Mouse (Mus musculus) kidney, adult 18-20 months (tissue): ENCODE measurements around the gene Scrn1.

Source experiments
- DNase-seq: peaks from one replicate; pipeline ENCODE4 v3.0.0; 2021

Gene Scrn1

DNA sequence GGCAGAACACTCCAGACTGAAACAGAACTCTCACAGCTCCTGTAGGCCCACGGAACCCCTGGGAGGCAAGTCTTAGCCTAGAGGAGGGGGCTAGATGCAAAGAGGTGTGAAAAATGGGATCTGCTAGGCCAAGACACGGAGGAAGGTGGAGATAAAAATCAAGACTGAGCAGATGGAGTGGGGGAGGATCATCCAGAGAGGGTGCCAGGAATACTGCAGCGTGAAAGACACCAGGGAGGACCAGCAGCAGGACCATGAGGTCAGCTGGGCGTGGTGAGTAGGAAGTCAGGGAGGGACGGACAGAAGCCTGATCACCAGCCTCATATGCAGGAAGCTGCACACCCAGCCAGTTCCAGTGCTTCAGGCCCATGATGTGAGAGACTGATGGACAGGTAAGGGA is 47.5 kb downstream of the Scrn1 start:
- no peak for DNase-seq

DNA sequence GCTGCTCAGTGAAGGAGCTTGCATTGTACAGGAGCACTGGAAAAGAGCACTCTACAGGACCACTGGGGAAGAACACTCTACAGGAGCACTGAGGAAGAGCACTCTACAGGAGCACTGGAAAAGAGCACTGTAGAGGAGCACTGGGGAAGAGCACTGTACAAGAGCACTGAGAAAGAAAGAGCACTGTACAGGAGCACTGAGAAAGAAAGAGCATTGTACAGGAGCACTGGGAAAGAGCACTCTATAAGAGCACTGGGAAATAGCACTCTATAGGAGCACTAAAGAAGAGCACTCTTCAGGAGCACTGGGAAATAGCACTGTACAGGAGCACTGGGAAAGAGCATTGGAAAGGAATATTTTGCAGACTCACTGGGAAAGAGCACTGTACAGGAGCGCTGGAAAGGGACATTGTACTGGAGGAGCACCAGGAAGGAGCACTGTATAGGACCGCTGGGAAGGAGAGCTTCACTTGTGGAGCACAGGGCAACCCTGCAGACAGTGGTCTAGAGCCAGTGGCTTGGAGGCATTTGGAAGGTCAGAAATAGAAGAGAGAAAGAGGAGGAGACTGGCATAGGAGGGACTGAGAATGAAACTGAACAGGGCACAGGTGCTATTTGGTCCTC is 49.7 kb downstream of the Scrn1 start:
- DNase-seq: no peak

DNA sequence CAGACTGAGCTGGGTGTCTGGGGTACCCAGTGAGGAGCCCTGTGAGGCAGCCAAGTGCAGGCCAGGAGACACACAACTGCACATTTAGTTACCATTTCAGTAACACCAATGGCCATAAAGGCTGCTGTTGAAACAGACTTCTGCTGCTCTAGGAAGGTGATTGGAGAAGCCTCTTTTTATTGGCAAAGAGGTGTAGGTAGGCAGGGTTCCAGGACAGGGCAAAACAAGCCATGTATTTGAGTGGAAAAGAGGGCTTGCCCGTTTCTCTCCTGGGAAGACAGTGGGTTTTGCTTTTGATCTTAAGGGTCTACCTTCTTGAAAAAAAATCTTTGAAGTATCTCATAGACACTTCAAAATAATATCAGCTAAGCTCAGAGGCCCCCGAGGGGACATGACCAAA is 54.0 kb downstream of the Scrn1 start:
- DNase-seq: no peak

DNA sequence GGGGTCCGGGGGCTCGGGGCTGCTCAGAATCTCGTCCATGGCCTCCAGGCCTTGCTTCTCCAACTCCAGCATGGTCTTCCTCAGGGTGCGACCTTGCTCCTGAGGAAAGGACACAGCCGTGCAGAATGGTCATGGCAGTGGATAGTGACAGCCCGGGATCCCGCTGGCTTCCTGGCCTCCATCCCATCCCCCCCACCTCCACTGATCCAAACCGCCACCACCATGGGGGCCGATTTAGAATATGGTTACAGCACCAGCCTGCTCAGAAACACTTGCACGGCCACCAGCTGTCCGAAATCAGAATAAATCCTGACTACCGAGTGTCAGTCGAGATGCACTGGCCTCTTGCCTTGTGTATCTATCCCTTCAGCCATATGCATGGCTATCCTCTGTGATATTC is 57.0 kb downstream of the Scrn1 start:
- no peak for DNase-seq

DNA sequence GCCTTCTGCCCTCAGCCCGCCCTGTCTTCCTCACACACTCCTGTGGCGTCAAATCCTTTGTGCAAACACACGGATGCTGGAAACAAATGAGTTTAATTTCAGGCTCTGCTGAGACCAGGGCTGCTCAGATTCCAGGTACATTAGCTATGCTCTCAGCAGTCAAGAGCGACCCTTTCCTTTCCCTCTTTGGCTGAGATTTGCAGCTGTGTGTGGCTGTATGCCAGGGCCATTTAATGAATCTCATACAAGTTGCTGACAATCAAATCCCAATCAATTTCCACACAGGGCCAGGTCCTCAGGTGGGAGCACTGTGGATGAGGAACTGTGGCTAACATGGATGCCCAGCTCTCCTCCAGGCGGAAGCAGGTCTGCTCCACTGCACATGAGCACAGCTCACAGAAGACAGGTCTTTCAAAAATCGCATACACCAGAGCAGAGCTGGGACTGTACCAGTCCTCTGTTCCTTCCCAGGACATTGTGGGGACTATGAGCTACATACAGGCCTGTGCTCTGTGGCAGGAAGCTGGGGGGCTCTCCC is 58.0 kb downstream of the Scrn1 start:
- no peak for DNase-seq

DNA sequence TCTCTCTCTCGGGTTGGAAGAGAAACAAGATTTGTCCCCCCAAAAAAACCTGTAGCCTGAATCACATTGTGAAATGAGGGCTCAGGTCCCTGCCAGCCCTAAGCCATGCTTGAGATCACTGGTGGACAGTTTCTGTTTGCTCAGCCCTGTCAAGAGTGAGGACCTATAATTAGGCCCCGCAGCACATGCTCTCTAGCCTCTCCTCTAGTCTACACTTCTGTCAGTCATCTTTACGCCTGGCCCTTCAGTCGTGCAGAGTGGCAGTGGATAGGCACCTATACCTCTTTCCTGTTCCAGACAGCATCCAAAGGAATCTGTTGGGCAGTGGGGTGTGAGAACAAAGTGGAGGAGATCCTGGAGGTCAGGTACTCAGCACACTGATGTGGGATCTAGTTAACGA is 58.5 kb downstream of the Scrn1 start:
- no peak for DNase-seq

DNA sequence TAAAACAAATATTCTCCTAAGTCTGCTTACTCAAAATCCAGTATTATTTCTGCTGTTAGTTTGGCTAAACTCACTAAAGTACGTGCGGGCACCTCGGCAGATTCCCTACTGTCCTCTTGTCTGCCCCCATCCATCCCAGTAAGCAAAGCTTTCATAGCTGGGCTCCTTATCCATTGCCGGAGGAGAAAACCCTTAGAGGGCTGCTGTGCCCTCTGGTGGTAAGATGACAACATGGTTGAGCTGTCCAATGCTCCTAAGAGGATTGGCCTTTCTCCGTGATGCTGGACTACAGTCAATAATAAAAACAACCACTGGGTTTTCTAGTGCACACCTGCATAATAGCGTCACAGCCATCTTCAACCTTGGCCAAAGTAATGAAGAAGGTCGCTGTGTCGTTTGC is 59.3 kb downstream of the Scrn1 start:
- DNase-seq: peak; percentile 39

DNA sequence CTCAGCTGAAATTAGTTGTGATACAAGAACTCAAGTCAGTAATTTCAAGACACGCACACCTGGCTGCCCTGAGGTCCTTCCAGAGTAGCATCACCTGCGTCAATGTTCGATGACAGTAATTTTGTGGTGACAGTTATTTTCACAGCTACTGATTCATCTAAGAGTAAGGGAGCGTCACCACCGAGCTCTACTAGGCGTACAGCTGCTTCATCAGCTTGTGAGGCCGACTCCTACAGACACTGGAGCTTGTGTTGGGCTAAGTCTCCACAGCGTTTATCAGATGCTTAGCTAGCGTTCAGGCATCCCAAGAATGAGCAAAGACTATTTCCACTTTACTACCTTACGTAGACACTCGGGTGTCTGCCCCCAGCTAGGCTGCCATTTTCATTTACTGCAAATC is 60.0 kb downstream of the Scrn1 start:
- DNase-seq: no peak

DNA sequence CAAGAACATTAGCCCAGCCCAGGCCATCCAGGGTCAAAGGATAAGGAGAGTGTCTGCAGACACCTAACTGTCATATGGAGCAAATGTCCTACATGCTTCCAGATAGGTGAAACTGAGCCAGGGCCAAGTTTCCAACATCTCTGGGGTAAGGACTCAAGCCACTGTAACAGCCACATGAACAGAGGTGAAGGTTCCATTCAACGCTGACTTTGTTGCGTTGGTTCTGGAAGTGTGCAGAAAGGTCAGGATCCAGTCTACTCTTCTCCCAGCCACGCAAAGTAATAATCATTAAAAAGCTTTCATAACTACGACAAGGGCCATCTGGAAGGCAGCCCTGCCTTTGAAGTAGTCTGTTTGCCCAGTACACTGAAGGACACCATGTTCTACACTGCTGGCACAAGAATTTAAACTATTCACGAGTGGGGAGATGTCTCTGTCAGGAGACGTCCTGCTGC is 63.6 kb downstream of the Scrn1 start:
- no peak for DNase-seq

DNA sequence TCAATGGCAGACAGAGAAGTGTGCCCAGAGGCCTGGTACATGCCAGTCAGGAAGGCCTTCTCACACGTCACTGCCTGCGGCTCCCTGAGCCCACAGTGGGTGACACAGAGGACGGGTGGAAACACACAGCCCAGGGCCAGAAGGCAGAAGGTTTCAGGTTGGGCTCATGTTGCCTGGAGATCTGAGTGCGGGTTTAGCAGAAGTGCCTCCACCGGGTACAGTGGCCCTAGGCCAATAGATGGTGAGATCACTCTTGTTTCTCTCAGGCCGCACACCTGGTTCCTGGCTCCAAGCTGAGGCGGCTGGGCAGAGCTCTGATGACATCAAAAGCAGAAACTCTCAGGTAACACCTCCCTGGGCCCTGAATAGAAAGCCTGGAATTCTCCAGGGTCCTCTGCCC is 70.1 kb downstream of the Scrn1 start:
- DNase-seq: no peak

DNA sequence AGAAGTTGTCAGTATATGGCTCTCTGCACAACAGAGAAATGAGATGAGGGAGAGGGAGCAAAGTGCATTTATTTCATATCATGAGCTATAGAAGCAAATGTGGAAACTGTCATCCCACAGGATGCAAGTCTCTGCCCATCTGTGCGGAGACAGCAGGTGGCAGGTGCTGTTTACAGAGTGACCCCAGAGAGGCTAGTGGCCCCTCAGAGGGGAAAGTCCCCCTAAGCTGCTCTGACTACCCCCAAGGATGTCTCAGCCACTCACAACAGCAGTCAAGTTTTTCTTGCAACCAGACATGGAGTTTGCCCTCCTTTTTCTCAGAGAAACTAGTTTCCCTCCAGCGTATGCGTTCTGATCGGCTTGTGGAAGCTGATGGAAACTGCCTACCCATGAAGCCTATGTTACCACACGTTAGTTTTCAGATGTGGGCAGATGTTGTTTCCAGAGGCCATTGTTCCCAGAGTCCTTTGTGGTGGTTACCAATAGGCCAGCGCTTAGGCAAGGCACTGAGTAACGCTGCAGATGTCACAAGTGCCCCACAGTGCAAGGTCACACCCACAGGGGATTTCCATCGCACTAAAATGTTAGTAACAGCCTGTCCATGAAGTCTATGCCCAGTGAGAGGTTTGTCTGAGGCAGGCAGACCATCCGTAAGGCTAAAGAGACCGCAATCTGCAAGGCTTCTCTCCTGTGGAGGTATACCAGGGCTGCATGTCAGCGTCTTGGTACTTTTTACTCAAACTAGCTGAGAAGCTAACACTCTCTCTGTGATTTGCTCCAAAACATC is 71.5 kb downstream of the Scrn1 start:
- DNase-seq: no peak

DNA sequence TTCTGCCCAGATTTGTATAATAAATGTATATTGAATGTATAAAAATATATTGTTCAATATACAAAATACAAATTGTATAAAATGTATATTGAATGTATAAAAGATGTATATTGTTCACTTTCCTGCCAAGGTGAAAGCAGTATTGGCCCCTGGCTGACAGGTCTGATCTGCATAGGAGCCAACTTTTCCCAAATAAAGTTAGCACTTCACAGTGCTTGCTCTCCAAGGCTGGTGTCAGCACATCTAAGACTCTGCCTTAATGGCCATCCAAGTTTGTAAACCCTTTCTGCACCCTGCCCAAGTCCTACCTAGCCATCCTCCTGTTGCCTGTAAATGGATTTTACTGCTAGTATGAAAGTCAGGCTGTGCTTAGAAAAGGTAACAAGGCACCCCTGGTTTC is 72.2 kb downstream of the Scrn1 start:
- DNase-seq: no peak

DNA sequence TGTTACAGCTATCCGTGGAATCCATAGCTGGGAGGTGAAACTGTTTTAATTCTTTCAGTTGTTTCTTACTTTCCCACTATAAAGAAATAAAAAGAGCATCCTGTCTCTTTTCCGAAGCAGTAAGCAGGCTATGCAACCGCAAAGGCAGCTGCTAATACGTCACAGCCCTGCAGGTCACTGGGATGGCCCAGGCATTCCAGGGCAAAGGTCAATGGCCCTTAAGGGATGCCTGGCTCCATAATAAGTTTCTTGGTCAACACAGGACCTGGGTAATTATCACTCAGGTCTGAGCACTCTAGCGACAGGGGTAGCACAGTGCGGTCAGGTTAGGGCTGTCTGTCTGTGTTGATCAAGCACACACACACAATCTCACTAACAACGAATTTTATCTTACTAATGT is 75.2 kb downstream of the Scrn1 start:
- no peak for DNase-seq

DNA sequence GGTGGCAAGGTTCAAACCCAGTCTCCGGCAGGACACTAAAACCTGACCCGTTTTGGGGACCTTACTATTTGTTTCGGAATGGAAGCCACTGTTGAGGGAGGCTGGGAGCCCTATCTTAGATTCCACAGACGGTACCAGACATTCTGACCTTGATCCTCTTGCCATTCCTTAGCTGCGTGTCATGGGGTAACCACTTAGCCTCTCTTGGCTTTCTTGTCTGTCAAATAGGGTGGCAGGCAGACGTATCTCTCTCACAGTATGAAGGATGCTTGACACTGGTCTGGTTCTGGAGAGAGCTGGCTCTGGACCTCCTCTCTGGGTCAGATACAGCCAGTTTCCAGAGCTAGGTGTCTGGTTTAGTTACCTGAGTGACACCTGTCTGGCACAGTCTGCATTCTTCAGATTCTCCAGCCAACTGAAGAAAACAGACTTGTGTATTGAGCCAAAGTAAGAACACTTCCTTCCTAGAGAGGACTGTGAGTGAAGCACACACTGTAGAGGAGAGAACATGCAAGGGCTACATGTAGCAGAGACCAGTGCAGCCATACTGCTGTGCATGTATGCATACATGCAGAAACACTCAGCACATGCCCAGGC is 80.2 kb downstream of the Scrn1 start:
- no peak for DNase-seq

DNA sequence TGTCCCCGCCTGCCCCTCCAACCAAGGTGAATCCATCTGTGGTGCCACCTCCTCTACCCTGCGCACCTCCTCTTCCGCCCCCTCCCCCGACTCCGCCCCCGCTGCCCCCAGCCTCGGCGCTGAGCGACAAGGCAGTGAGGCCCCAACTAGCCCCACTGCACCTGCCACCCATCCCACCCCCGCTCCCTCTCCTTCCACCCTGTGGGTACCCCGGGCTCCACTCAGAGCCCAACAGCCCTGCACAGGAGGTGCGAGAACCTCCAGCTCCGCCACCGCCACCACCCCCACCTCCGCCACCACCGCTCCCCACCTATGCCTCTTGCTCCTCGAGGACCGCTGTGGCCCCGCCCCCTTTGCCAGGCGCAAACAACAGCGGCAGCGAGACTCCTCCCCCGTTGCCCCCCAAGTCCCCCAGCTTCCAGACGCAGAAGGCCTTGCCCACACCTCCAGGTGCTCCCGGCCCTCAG is 80.8 kb downstream of the Scrn1 start:
- no peak for DNase-seq

DNA sequence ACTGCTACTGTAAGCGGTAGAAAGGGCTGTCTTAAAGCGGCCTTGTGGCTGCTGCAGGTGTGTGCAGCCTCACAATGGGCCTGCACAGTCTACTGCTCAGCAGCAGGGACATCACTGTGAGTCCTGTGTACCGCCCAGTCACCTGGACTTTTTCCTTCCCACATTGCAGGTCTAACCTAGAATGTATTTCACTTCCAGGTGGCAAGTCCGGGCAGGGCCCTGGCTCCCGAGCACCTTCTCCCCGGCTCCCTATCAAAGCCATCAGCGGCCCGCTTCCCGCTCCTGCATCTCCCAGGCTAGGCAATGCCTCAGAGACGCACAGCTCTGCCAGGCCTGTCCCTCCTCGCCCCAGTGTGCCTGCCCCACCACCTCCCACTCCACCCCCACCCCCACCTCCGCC is 81.3 kb downstream of the Scrn1 start:
- DNase-seq: no peak

DNA sequence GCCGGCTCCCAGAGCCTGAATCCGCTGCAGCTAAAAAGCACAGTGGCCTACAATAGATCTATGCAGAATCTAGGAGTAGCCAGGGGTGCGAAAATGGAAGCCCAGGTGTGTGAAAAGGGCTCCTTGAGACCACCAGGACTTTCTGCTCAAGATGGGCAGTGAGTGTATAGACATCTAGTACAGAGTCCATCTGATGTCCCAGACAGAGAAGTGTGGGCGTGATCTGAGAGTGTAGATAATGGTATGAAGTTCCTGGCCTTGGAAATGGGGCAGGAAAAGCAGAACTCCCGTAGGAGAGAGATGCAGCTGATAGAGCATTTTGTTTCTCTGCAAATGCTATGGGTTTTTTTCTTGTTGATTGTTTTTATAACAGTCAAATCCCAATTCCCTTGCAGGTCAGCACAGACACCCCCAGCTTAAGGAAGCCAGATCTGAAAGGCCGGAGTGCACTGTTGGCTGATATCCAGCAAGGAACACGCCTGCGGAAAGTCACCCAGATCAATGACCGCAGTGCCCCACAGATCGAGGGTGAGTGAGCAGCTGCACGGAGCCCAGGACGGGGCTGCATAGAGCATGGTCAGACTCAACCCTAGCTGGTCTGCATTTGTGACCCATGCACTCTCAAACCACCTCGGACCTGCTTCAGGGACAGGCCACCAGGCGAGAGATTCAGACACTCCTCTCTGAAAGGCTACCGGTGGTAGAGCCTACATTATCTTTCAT is 84.7 kb downstream of the Scrn1 start:
- no peak for DNase-seq

DNA sequence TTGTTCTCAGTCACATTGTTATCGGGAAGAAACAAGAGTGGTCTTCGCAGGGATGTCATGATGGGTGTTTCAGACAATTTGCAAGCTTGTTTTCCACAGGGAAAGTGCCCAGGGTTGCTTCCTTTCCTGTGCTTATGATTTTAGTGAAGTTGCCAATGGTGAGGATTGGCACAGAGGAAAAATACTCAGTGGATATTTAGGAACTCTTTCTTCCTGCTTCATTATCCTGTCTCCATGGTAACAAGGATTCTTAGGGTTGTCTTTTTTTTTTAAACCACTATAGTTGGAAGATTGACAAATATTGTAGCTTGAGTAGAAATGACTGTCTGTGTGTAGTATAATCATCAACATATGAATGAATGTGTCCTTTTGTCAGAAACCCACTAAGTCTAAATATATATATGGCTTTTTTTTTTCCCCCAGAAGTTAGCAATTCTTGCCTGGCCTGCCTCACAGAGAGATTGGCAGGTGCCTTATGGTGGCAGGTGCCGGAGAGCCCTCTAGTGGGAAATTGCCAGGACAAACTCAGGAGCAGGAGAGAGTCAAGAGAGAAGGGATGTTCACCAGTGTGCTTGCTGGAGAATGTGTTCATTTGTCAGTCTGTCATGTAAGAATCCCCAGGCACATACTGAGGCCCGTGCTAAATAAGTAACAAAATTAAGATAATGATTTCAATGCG is 87.5 kb downstream of the Scrn1 start:
- peak; percentile 31 for DNase-seq

DNA sequence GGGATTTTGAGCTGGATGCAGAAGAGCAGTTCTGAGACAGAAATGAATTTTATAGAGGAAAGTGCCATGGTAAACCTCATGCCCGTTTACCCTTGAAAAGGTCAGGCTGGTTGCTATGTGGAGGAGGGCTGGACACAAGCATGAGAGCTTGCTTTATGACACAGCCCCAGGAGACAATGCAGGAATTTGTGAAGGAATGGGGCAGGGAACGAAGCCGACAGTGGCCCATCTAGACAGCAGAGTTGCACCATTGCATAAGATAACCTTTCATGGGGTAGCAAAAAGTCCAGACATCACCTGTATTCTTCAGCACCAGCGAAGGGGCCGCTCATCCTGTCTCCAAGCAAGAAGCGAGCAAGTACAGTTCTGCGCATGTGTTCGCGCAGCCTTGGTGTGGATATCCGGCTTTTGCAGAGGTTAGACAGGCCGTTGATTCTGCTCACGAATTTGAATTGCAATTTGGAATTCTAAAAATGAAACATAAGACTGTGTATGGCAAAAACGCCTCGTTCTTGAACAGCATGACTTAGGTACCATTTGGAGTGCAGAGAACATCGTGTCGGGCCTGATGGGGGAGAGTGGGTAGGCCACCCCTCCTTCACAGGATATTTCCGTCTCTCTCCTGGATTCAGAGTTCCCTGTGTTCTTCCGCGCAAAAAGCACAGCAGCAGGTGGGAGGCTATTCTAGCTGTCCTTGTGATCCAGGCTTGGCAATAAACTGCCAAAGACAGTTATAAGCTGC is 90.2 kb downstream of the Scrn1 start:
- no peak for DNase-seq

DNA sequence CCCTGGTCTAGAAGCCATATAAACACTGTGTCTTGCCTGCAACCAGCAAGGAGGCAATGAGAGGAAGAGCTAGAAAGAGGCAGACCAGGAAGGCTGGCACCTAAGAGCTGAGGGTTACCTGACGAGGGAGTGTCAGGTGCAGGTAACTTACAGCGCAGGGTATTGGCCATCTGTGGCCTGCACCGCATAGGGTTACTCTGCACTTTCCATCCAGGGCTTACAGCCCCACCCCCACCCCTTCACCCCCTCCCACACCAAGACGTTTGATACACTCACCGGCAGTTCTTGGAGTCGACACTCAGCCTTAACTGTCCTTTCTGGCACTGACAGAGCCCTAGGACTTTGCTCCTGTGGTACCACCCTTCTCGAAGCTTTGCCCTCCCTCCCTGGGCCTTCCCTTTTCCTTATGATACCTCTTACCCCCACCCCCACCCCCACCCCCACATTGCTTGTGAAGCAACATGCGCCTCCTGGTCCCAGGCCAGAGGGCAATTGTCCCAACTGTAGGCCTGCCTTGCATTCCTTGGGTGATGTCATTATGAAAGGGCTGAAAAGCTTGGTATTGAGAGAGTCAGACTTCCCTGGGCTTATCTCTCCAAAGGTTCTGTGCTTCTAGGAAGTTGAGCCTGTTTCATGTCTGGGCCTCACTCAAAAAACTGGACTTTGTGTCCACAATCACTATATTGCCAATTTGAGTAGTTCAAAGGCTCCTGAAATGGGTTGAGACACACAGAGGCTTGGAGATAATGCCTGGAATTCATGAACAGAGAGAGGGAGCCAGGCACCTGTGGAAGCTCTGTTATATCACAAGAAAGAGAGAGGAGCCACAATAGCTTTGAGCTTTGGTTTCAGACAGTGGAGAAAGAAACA is 93.2 kb downstream of the Scrn1 start:
- DNase-seq: no peak

DNA sequence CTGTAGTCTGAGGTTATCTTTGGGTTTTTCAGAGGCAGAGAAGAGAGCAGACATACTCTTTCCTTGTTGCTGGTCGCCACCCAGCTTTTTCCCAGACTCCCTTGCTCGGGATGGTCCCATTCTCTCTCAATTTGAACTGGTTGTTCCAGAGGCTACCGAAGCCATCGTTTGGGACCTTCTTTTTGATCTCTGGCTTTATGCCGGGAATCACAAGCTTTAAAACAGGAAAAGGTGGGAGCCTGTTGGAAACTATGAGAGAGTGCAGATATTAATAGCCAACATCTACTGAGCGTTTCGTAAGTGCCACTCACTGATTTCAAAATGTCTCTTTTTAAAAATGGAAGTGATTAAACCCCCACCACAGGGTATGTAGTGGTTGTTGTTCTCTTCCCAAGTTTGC is 94.4 kb downstream of the Scrn1 start:
- no peak for DNase-seq
